Mouse (Mus musculus) MEL (cell line): Measurements from ENCODE around the gene Gm49322. TPM values are rescaled to one million over a fixed set of nuclear protein-coding genes. Genes with fewer than 3 reads are reported as not detected.

Experiments used
- DNase-seq: peaks from one replicate; pipeline ENCODE4 v3.0.0; 2011; ENCODE audit warnings: low read depth, low spot score
- H3K27ac ChIP-seq: 2 replicates; pipeline ENCODE4 v1.5.1; 2012; ENCODE audit warnings: low read depth, mild to moderate bottlenecking, control low read depth, low read length, moderate library complexity; ENCODE audit not compliant: control insufficient read depth
- H3K27me3 ChIP-seq, 2 experiments: fragments of 150-350 bp in 1 of 2; sonication (generic) in 1 of 2; 2 replicates each; pipeline ENCODE4 v1.6.1; 2012; ENCODE audit warnings: low read length in 2 of 2, mild to moderate bottlenecking in 2 of 2, improper control_type of control experiment in 1 of 2, moderate library complexity in 1 of 2; ENCODE audit not compliant: insufficient read depth in 2 of 2, control insufficient read depth in 1 of 2
- H3K36me3 ChIP-seq, 2 experiments: 2 replicates each; pipeline ENCODE4 v1.6.1; 2012 to 2014; ENCODE audit warnings: low read length in 2 of 2, improper control_type of control experiment in 1 of 2, inconsistent platforms in 1 of 2, mild to moderate bottlenecking in 1 of 2; ENCODE audit not compliant: insufficient read depth in 2 of 2, control insufficient read depth in 1 of 2
- H3K4me1 ChIP-seq, 2 experiments: fragments of 150-350 bp in 1 of 2; sonication (generic) in 1 of 2; 2 replicates each; pipeline ENCODE4 v1.6.1; 2012; ENCODE audit warnings: low read length in 2 of 2, improper control_type of control experiment in 1 of 2, mild to moderate bottlenecking in 1 of 2; ENCODE audit not compliant: insufficient read depth in 2 of 2, control insufficient read depth in 1 of 2
- H3K4me3 ChIP-seq, 2 experiments: fragments of 150-350 bp in 1 of 2; sonication (generic) in 1 of 2; 2 replicates each; pipeline ENCODE4 v1.5.1; 2012; ENCODE audit warnings: low read depth in 2 of 2, low read length in 2 of 2, mild to moderate bottlenecking in 2 of 2, moderate library complexity in 2 of 2, control low read depth in 1 of 2, improper control_type of control experiment in 1 of 2; ENCODE audit not compliant: control insufficient read depth in 1 of 2, insufficient read depth in 1 of 2
- H3K79me2 ChIP-seq: 2 replicates; pipeline ENCODE4 v1.6.1; 2012; ENCODE audit warnings: mild to moderate bottlenecking, low read length, moderate library complexity; ENCODE audit not compliant: control insufficient read depth, poor library complexity, insufficient read depth
- H3K9ac ChIP-seq: 2 replicates; pipeline ENCODE4 v1.6.1; 2012; ENCODE audit warnings: low read depth, mild to moderate bottlenecking, control low read depth, low read length, moderate library complexity; ENCODE audit not compliant: control insufficient read depth, poor library complexity, severe bottlenecking
- H3K9me3 ChIP-seq: fragments of 150-350 bp; sonication (generic); replicated peaks from 2 replicates; pipeline ENCODE4 v1.6.1; 2012; ENCODE audit warnings: mild to moderate bottlenecking, low read length, improper control_type of control experiment, moderate library complexity; ENCODE audit not compliant: insufficient read depth
- ELF1 ChIP-seq: IDR thresholded peaks from 2 replicates; pipeline ENCODE4 v1.6.1; 2014; ENCODE audit warnings: low read depth, mild to moderate bottlenecking, inconsistent platforms, low read length, improper control_type of control experiment, moderate library complexity
- EP300 ChIP-seq, 2 experiments: IDR thresholded peaks; 2 replicates each; pipeline ENCODE4 v1.6.1; 2011; ENCODE audit warnings: improper control_type of control experiment in 2 of 2, low read length in 2 of 2, low read depth in 1 of 2, mild to moderate bottlenecking in 1 of 2
- GATA1 ChIP-seq: IDR thresholded peaks from 2 replicates; pipeline ENCODE4 v1.6.1; 2011; ENCODE audit warnings: low read depth, low read length, improper control_type of control experiment
- HCFC1 ChIP-seq: IDR thresholded peaks from 2 replicates; pipeline ENCODE4 v1.6.1; 2012; ENCODE audit warnings: low read depth, mild to moderate bottlenecking, inconsistent platforms, low read length, improper control_type of control experiment, moderate library complexity
- MAFK ChIP-seq: IDR thresholded peaks from 2 replicates; pipeline ENCODE4 v1.6.1; 2011; ENCODE audit warnings: low read depth, mild to moderate bottlenecking, low read length, improper control_type of control experiment, borderline replicate concordance
- MAX ChIP-seq: IDR thresholded peaks from 2 replicates; pipeline ENCODE4 v1.6.1; 2011; ENCODE audit warnings: low read length, improper control_type of control experiment
- MEF2A ChIP-seq: IDR thresholded peaks from 2 replicates; pipeline ENCODE4 v1.6.1; 2014; ENCODE audit warnings: low read depth, mild to moderate bottlenecking, inconsistent platforms, low read length, improper control_type of control experiment; ENCODE audit not compliant: poor library complexity, insufficient replicate concordance, severe bottlenecking; ENCODE audit errors: extremely low read depth
- MXI1 ChIP-seq: IDR thresholded peaks from 2 replicates; pipeline ENCODE4 v1.6.1; 2011; ENCODE audit warnings: mild to moderate bottlenecking, low read depth, low read length, improper control_type of control experiment
- MYC ChIP-seq: IDR thresholded peaks from 2 replicates; pipeline ENCODE4 v1.6.1; 2011; ENCODE audit warnings: low read depth, mild to moderate bottlenecking, low read length, improper control_type of control experiment, moderate library complexity
- NELFE ChIP-seq: IDR thresholded peaks from 2 replicates; pipeline ENCODE4 v1.6.1; 2011; ENCODE audit warnings: low read depth, low read length, improper control_type of control experiment
- POLR2A ChIP-seq, 2 experiments: IDR thresholded peaks; 2 replicates each; pipeline ENCODE4 v1.6.1; 2011 to 2012; ENCODE audit warnings: low read length in 2 of 2, mild to moderate bottlenecking in 2 of 2, control low read depth in 1 of 2, improper control_type of control experiment in 1 of 2, low read depth in 1 of 2, moderate library complexity in 1 of 2; ENCODE audit not compliant: control insufficient read depth in 1 of 2, insufficient read depth in 1 of 2, poor library complexity in 1 of 2
- POLR2AphosphoS2 ChIP-seq: IDR thresholded peaks from 2 replicates; pipeline ENCODE4 v1.6.1; 2011; ENCODE audit warnings: low read length, improper control_type of control experiment
- POLR2AphosphoS5 ChIP-seq: IDR thresholded peaks from 2 replicates; pipeline ENCODE4 v1.6.1; 2012; ENCODE audit warnings: low read depth, borderline replicate concordance, mild to moderate bottlenecking, inconsistent platforms, low read length, moderate library complexity, mixed read lengths
- SIN3A ChIP-seq: IDR thresholded peaks from 2 replicates; pipeline ENCODE4 v1.6.1; 2012; ENCODE audit warnings: low read length, improper control_type of control experiment, inconsistent platforms
- TCF12 ChIP-seq: IDR thresholded peaks from 2 replicates; pipeline ENCODE4 v1.6.1; 2014; ENCODE audit warnings: low read depth, mild to moderate bottlenecking, inconsistent platforms, low read length, improper control_type of control experiment, moderate library complexity
- ZKSCAN1 ChIP-seq: IDR thresholded peaks from 2 replicates; pipeline ENCODE4 v1.6.1; 2012; ENCODE audit warnings: low read depth, mild to moderate bottlenecking, inconsistent platforms, low read length, improper control_type of control experiment, moderate library complexity
- polyA plus RNA-seq, 2 experiments: library from polyadenylated mRNA; stranded (reverse) in 1 of 2; unstranded in 1 of 2; fragments of >175 nt in 1 of 2; fragments of >200 nt in 1 of 2; gene quantifications; 2 replicates each; pipeline versions ENCODE4 v1.2.1 to v1.2.4; 2012; ENCODE audit warnings: low replicate concordance in 2 of 2, low read depth in 1 of 2; ENCODE audit not compliant: insufficient read length in 2 of 2, insufficient read depth in 1 of 2, missing spikeins in 1 of 2
- total RNA-seq: library from RNA; depleted of rRNA; stranded (reverse); fragments of 300-350 nt; gene quantifications from 2 replicates; pipeline ENCODE4 v1.2.3, GENCODE M21; 2012

Gene Gm49322
- total and polyA plus RNA-seq, 3 experiments = 1.8 to 2.1 TPM; not detected in 1

DNA sequence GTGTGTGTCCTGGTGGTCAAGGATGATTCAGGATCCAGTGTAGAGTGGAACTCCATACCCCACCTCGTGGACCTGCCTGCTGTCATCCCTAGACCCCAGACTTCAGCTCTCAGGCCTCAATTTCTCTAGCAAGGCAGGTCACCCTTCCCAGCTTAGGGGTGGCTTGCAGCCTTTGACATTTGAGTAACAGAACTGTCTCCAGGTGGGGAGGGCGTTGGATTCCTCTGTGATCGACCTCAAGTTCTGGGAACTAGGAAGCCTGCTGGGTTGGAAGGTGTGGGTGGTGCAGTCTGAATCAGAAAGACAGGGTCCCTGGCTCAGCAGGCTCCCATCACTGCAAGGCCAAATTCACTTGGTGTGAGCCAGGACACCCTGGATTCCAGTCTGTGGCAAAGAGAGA, 30.9 kb upstream of the Gm49322 start:
- H3K27ac ChIP-seq = no peak overlapping the region
- H3K9ac ChIP-seq = peak overlapping the region; percentile 84
- H3K4me1 ChIP-seq = peaks cover 18 to 63% of the 10 kb centered on the region in 2 experiments; a peak in 3 of 4 replicates
- no peaks in the 10 kb centered on the region for H3K9me3 ChIP-seq
- no peak for DNase-seq
- no peaks in the 10 kb centered on the region for H3K27me3 ChIP-seq
- H3K36me3 ChIP-seq = peaks cover 0 to 45% of the 10 kb centered on the region in 2 experiments; a peak in 2 of 4 replicates
- peaks cover 73% of the 10 kb centered on the region for H3K79me2 ChIP-seq
- H3K4me3 ChIP-seq = peak overlapping the region in 1 of 2 experiments; percentile 88; a peak in 2 of 4 replicates
- TF ChIP-seq POLR2A (IDR thresholded peaks at IDR 0.05; ENCODE audit: control insufficient read depth in 1 of 2, insufficient read depth in 1 of 2, low read depth in 1 of 2, low read length in 2 of 2, poor library complexity in 1 of 2) (0 out of 4 replicates have a peak, but pooled peaks of 1 of the 2 experiments have one; percentile 13), MEF2A (no peak)
- TF ChIP-seq, all 39 proteins: peak for 1

DNA sequence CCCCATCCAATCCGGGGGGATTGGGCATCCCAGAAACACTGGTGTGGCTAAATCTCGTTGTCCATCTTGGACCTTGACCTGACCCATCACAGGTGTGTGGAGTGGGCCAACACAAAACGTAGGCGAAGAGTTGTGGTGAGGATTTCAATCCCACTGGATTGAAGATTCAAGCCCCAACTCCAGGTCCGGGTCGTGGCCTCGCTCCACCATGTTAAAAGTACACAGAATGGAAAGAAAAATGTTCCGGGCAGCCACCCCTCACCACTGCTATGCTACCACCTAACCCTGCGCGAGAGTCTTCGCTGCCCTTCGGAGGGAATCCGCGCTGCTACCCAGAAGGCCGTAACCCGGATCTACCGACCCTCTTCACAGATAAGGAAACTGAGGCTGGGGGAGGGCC, 29.9 kb upstream of the Gm49322 start:
- no peak for DNase-seq
- peaks cover 63% of the 10 kb centered on the region for H3K79me2 ChIP-seq
- peak overlapping the region; percentile 70 for H3K27ac ChIP-seq
- peak overlapping the region; percentile 88 to 94 for H3K4me3 ChIP-seq
- H3K27me3 ChIP-seq = no peaks in the 10 kb centered on the region
- no peaks in the 10 kb centered on the region for H3K9me3 ChIP-seq
- H3K36me3 ChIP-seq = peaks cover 0 to 39% of the 10 kb centered on the region in 2 experiments; a peak in 2 of 4 replicates
- peak overlapping the region; percentile 84 for H3K9ac ChIP-seq
- TF ChIP-seq POLR2AphosphoS5 (no peak), GATA1 (peak; percentile 39; the same call in 1 of the 2 replicates), HCFC1 (peak; percentile 60), POLR2AphosphoS2 (no peak), MAFK (no peak), EP300 (IDR thresholded peaks at IDR 0.05; ENCODE audit: low read depth in 1 of 2, low read length in 2 of 2) (0 out of 4 replicates have a peak, but pooled peaks of 1 of the 2 experiments have one; percentile 6), ELF1 (peak; percentile 25; the same call in 1 of the 2 replicates), ZKSCAN1 (no peak)
- TF ChIP-seq, all 39 proteins: peak for 4
- H3K4me1 ChIP-seq = peaks cover 18 to 53% of the 10 kb centered on the region in 2 experiments; a peak in 3 of 4 replicates

DNA sequence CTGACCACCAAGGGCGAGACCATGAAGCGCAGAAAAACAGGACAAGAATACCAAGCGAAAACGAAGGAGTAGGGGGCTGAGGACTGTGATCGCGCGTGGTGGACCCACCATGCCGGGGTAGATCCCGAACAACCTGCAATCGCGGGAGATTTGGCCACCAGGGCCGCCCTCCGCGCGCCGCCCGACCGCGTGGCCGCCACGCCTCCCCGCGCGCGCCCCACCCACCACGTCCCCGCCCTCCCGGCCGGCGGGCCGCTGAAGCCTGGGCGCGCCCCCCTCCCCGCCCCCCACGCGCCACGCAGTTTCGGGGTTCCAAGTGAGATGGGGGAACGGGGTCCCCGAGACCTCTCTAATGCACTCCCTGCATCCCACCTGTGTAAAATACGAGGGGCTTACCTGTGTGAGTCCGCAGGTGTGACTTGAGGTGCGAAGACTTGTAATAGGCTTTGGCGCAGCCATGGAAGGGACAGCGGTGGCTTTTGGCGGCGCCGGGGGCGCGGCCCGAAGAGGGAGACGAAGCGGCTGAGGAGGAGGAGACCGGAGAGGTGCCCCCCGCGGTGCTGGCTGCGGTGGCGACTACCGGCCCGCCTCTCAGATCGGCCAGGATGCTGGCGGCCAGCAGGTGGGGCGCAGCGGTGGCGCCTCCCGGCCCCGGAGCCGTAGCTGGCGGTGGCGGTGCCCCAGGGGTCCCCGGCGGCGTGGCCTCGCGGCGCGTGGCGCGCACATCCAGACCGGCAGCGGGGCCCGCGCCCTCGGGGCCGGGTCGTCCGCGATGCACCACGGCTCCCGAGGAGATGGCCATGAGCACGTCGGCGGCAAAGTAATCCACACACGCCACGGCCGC, 29.2 kb upstream of the Gm49322 start:
- Histone ChIP-seq H3K36me3 (peaks cover 0 to 36% of the 10 kb centered on the region in 2 experiments; a peak in 2 of 4 replicates), H3K9me3 (no peaks in the 10 kb centered on the region), H3K27ac (peak overlapping the region; percentile 78), H3K79me2 (peaks cover 56% of the 10 kb centered on the region), H3K27me3 (no peaks in the 10 kb centered on the region), H3K4me1 (peaks cover 18 to 47% of the 10 kb centered on the region in 2 experiments; a peak in 3 of 4 replicates), H3K9ac (peak overlapping the region; percentile 93), H3K4me3 (peak overlapping the region; percentile 88 to 94)
- TF ChIP-seq POLR2AphosphoS2 (no peak), POLR2A (IDR thresholded peaks at IDR 0.05; ENCODE audit: control insufficient read depth in 1 of 2, insufficient read depth in 1 of 2, low read depth in 1 of 2, low read length in 2 of 2, poor library complexity in 1 of 2) (peak; percentile 33 to 60; a peak in 2 of 4 replicates), TCF12 (no peak), MAX (peak; percentile 68; the same call in 1 of the 2 replicates), MXI1 (peak; percentile 91), MYC (peak; percentile 90), GATA1 (no peak), SIN3A (peak; percentile 85), NELFE (peak; percentile 32; the same call in 1 of the 2 replicates)
- DNase-seq = peak; percentile 79
